Comparison of ENCODE assay signal across 8 mouse cellular contexts in genomic region chr1:7397807-7398446, GRCm38 (mm10).
DNase-seq lines count a peak whose midpoint lies in the region; ATAC-seq and TF ChIP-seq lines count a peak whose summit lies in the region.

No protein-coding gene starts in this region.

- H3K27me3 ChIP-seq in E14TG2a.4 (ENCODE audit: insufficient read depth, low read length) = no peaks in the 10 kb centered on the region
- H3K27me3 ChIP-seq in forebrain, embryonic 12.5 days = no peaks in the 10 kb centered on the region
- no peaks in the 10 kb centered on the region for H3K27me3 ChIP-seq in heart, postnatal 0 days (ENCODE audit: control insufficient read depth, insufficient read depth, low read length)
- H3K27me3 ChIP-seq in liver, embryonic 16.5 days (ENCODE audit: control insufficient read depth, insufficient read depth, low read depth, low read length) = no peaks in the 10 kb centered on the region
- H3K27me3 ChIP-seq in neural tube, embryonic 13.5 days = no peaks in the 10 kb centered on the region
- no peaks in the 10 kb centered on the region for H3K27me3 ChIP-seq in testis, adult 2 months (ENCODE audit: control insufficient read depth, insufficient read depth, low read length)

- peak overlapping the region; percentile 70 for H3K27ac ChIP-seq in forebrain, embryonic 12.5 days
- peak overlapping the region; percentile 68 for H3K27ac ChIP-seq in heart, postnatal 0 days (ENCODE audit: low read depth)
- H3K27ac ChIP-seq in liver, embryonic 16.5 days (ENCODE audit: low read length) = peak overlapping the region; percentile 63
- H3K27ac ChIP-seq in neural tube, embryonic 13.5 days (replicated peaks) = peak overlapping the region; percentile 85
- peak overlapping the region; percentile 98 for H3K27ac ChIP-seq in testis, adult 2 months (ENCODE audit: control insufficient read depth, insufficient read depth, low read depth, low read length)

- H3K9me3 ChIP-seq in E14TG2a.4 (ENCODE audit: low read length) = no peaks in the 10 kb centered on the region
- H3K9me3 ChIP-seq in forebrain, embryonic 12.5 days = no peaks in the 10 kb centered on the region
- no peaks in the 10 kb centered on the region for H3K9me3 ChIP-seq in heart, postnatal 0 days (replicated peaks; ENCODE audit: control insufficient read depth, low read length)
- H3K9me3 ChIP-seq in liver, embryonic 16.5 days (replicated peaks; ENCODE audit: control insufficient read depth, low read length) = no peaks in the 10 kb centered on the region
- no peaks in the 10 kb centered on the region for H3K9me3 ChIP-seq in neural tube, embryonic 13.5 days

- peak; percentile 96 for DNase-seq in c-Kit-positive CD71-positive TER-119-positive erythroid progenitor cells, embryonic 14.5 days (ENCODE audit: low spot score)
- DNase-seq in heart, postnatal 0 days (ENCODE audit: low spot score) = peak; percentile 94
- peak; percentile 99 for DNase-seq in kidney, postnatal 4 days

- no peak for TF ChIP-seq CTCF in E14TG2a.4 (conservative IDR thresholded peaks at IDR 0.05; ENCODE audit: low read length)
- peak; percentile 69 for TF ChIP-seq CTCF in heart, postnatal 0 days (IDR thresholded peaks at IDR 0.05; ENCODE audit: low read depth)
- peak; percentile 75 for TF ChIP-seq CTCF in testis, adult 2 months (IDR thresholded peaks at IDR 0.05; ENCODE audit: control insufficient read depth, insufficient read depth, insufficient replicate concordance, low read depth, low read length)

- ATAC-seq in forebrain, embryonic 12.5 days (ENCODE audit: low FRiP score) = peak; percentile 97
- peak; percentile 96 for ATAC-seq in heart, postnatal 0 days (ENCODE audit: insufficient read depth, low read depth)
- peak; percentile 95 for ATAC-seq in liver, embryonic 16.5 days (ENCODE audit: low read depth)
- ATAC-seq in neural tube, embryonic 13.5 days (ENCODE audit: low read depth) = peak; percentile 99

- 0 out of 2 replicates have a peak, but pooled peaks cover 3% of the 10 kb centered on the region for H3K4me1 ChIP-seq in E14TG2a.4 (replicated peaks; ENCODE audit: low read depth, low read length)
- H3K4me1 ChIP-seq in forebrain, embryonic 12.5 days = no peaks in the 10 kb centered on the region
- H3K4me1 ChIP-seq in heart, postnatal 0 days (ENCODE audit: control insufficient read depth, insufficient read depth) = no peaks in the 10 kb centered on the region
- H3K4me1 ChIP-seq in liver, embryonic 16.5 days (ENCODE audit: control insufficient read depth, low read depth, low read length) = peaks cover 3% of the 10 kb centered on the region; the same call in 1 of the 2 replicates
- H3K4me1 ChIP-seq in neural tube, embryonic 13.5 days (replicated peaks) = no peaks in the 10 kb centered on the region
- peaks cover 2% of the 10 kb centered on the region for H3K4me1 ChIP-seq in testis, adult 2 months (ENCODE audit: control insufficient read depth, insufficient read depth, low read length)

- TF ChIP-seq EP300 in heart, postnatal 0 days (IDR thresholded peaks at IDR 0.05; ENCODE audit: low read depth) = no peak; the same call in 1 of the 2 replicates

- WGBS in forebrain, embryonic 12.5 days = under 1% methylated on average over 41 of the region's 46 CpGs
- under 1% methylated on average over 46 of the region's 46 CpGs for WGBS in heart, postnatal 0 days
- under 1% methylated on average over 44 of the region's 46 CpGs for WGBS in liver, embryonic 16.5 days (ENCODE audit: insufficient replicate concordance)
- WGBS in neural tube, embryonic 13.5 days = 1% methylated on average over 44 of the region's 46 CpGs

- peak overlapping the region; percentile 65 for H3K9ac ChIP-seq in forebrain, embryonic 12.5 days
- peak overlapping the region; percentile 58 for H3K9ac ChIP-seq in heart, postnatal 0 days (replicated peaks; ENCODE audit: low read depth, low read length)
- H3K9ac ChIP-seq in liver, embryonic 16.5 days (ENCODE audit: low read depth, low read length) = peak overlapping the region; percentile 69
- H3K9ac ChIP-seq in neural tube, embryonic 13.5 days = peak overlapping the region; percentile 73

- H3K4me3 ChIP-seq in E14TG2a.4 (replicated peaks; ENCODE audit: low read length) = peak overlapping the region; percentile 96
- H3K4me3 ChIP-seq in forebrain, embryonic 12.5 days (replicated peaks) = peak overlapping the region; percentile 60
- peak overlapping the region; percentile 66 for H3K4me3 ChIP-seq in heart, postnatal 0 days (ENCODE audit: low read depth, low read length)
- H3K4me3 ChIP-seq in liver, embryonic 16.5 days (ENCODE audit: low read depth, low read length) = peak overlapping the region; percentile 82
- H3K4me3 ChIP-seq in neural tube, embryonic 13.5 days = peak overlapping the region; percentile 60
- H3K4me3 ChIP-seq in testis, adult 2 months (ENCODE audit: control insufficient read depth, low read depth, low read length) = peak overlapping the region; percentile 99

- 0 out of 2 replicates have a peak, but pooled peaks have one; percentile 24 for TF ChIP-seq POLR2A in testis, adult 2 months (IDR thresholded peaks at IDR 0.05; ENCODE audit: control insufficient read depth, low read depth, low read length)

- H3K4me2 ChIP-seq in forebrain, embryonic 12.5 days = peak overlapping the region; percentile 60
- peak overlapping the region; percentile 88 for H3K4me2 ChIP-seq in heart, postnatal 0 days (ENCODE audit: low read depth, low read length)
- H3K4me2 ChIP-seq in liver, embryonic 16.5 days (ENCODE audit: low read depth, low read length) = peak overlapping the region; percentile 91
- peak overlapping the region; percentile 59 for H3K4me2 ChIP-seq in neural tube, embryonic 13.5 days

- no peaks in the 10 kb centered on the region for H3K36me3 ChIP-seq in E14TG2a.4 (ENCODE audit: insufficient read depth, low read length)
- H3K36me3 ChIP-seq in forebrain, embryonic 12.5 days (replicated peaks) = no peaks in the 10 kb centered on the region
- H3K36me3 ChIP-seq in heart, postnatal 0 days (replicated peaks; ENCODE audit: control insufficient read depth, insufficient read depth, low read length) = no peaks in the 10 kb centered on the region
- H3K36me3 ChIP-seq in liver, embryonic 16.5 days (ENCODE audit: control insufficient read depth, insufficient read depth) = no peaks in the 10 kb centered on the region
- no peaks in the 10 kb centered on the region for H3K36me3 ChIP-seq in neural tube, embryonic 13.5 days
- no peaks in the 10 kb centered on the region for H3K36me3 ChIP-seq in testis, adult 2 months (ENCODE audit: control insufficient read depth, insufficient read depth, low read length)

Comparison
In these comparisons a context has a peak if more than half of its experiments do, and no peak if none do; other contexts are left out.
1. Peak in every context shown above with its lines: DNase-seq, ATAC-seq, H3K4me3 ChIP-seq and H3K27ac ChIP-seq.